ENCODE assay signal across 10 mouse cellular contexts in the genomic region with DNA sequence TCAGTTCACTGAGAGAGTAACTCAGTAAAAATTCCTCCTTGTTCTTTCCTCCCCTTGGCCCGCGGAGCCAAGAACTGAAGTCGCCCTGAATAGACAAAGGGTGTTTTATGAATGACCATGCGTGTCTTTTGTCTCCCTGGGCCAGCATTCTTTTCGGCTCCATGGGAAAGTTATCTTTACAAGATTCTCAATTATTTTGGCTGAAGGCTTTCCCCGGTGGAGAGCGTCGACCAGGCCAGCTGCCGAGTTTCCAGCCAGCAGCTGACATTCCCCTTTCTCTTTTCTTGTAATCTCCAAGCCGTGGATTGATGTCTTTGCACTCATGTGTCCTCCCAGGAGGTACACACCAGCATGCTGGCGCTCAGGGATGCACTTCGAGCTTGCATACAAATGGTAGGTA. TPM values are rescaled to one million over a fixed set of nuclear protein-coding genes. Genes with fewer than 3 reads are reported as not detected.
DNase-seq lines count a peak whose midpoint lies in the region; ATAC-seq and TF ChIP-seq lines count a peak whose summit lies in the region.
"Had no signal": no experiment of that assay in that cellular context is flagged by ENCODE, and none has a peak within 500 bp of the region (broad histone marks: within the 10 kb centered on the region; RNA-seq: fewer than 3 reads in every experiment).

No protein-coding gene starts in this region.

- H3K4me1 ChIP-seq in forebrain, embryonic 14.5 days (ENCODE audit: control insufficient read depth, insufficient read depth, low read length) = peaks cover 17% of the 10 kb centered on the region
- peaks cover 10% of the 10 kb centered on the region; the same call in 1 of the 2 replicates for H3K4me1 ChIP-seq in hindbrain, postnatal 0 days (ENCODE audit: insufficient read depth, low read length)
- H3K4me1 ChIP-seq in thymus, adult 2 months (replicated peaks; ENCODE audit: control insufficient read depth, insufficient read depth, low read length) = no peaks in the 10 kb centered on the region

- H3K27ac ChIP-seq in layer of hippocampus, adult 2 months = peak overlapping the region; percentile 64
- H3K27ac ChIP-seq in forebrain, embryonic 14.5 days (ENCODE audit: low read depth, low read length) = peak overlapping the region; percentile 70
- H3K27ac ChIP-seq in hindbrain, postnatal 0 days = peak overlapping the region; percentile 41; the same call in 1 of the 2 replicates
- no peak overlapping the region for H3K27ac ChIP-seq in thymus, adult 2 months (ENCODE audit: control insufficient read depth, insufficient read depth, low read length)

- peak; percentile 65 for ATAC-seq in forebrain, embryonic 14.5 days
- ATAC-seq in hindbrain, postnatal 0 days = peak; percentile 55
- ATAC-seq in cerebellum, adult (ENCODE audit: insufficient number of reproducible peaks, low FRiP score, low TSS enrichment) = no peak

- TF ChIP-seq POLR2A in thymus, adult 2 months (IDR thresholded peaks at IDR 0.05; ENCODE audit: control insufficient read depth, extremely low read depth, insufficient read depth, low read length, poor library complexity) = no peak

- H3K9me3 ChIP-seq in forebrain, embryonic 14.5 days (replicated peaks; ENCODE audit: control insufficient read depth, low read length) = no peaks in the 10 kb centered on the region
- no peaks in the 10 kb centered on the region for H3K9me3 ChIP-seq in hindbrain, postnatal 0 days (ENCODE audit: low read length)

- 4% methylated on average over 12 of the region's 12 CpGs for whole genome bisulfite sequencing in forebrain, embryonic 14.5 days
- WGBS in hindbrain, postnatal 0 days = 6% methylated on average over 12 of the region's 12 CpGs
- WGBS in thymus, adult 2 months = 94% methylated on average over 12 of the region's 12 CpGs

- H3K36me3 ChIP-seq in forebrain, embryonic 14.5 days (ENCODE audit: control insufficient read depth, insufficient read depth, low read length) = 0 out of 2 replicates have a peak, but pooled peaks cover 1% of the 10 kb centered on the region
- no peaks in the 10 kb centered on the region for H3K36me3 ChIP-seq in hindbrain, postnatal 0 days (ENCODE audit: insufficient read depth, low read length)
- H3K36me3 ChIP-seq in thymus, adult 2 months (ENCODE audit: control insufficient read depth, insufficient read depth, low read length) = no peaks in the 10 kb centered on the region

- H3K4me3 ChIP-seq in layer of hippocampus, adult 2 months = no peak overlapping the region
- H3K4me3 ChIP-seq in forebrain, embryonic 14.5 days (ENCODE audit: low read depth, low read length) = no peak overlapping the region
- no peak overlapping the region for H3K4me3 ChIP-seq in hindbrain, postnatal 0 days (ENCODE audit: low read length)
- H3K4me3 ChIP-seq in thymus, adult 2 months (ENCODE audit: control insufficient read depth, insufficient read depth, low read length) = no peak overlapping the region

- H3K27me3 ChIP-seq in forebrain, embryonic 14.5 days (replicated peaks; ENCODE audit: control insufficient read depth, insufficient read depth, low read length) = no peaks in the 10 kb centered on the region
- H3K27me3 ChIP-seq in hindbrain, postnatal 0 days (ENCODE audit: insufficient read depth, low read length) = no peaks in the 10 kb centered on the region
- H3K27me3 ChIP-seq in thymus, adult 2 months (ENCODE audit: control insufficient read depth, insufficient read depth, low read length) = no peaks in the 10 kb centered on the region

- no peak overlapping the region for H3K9ac ChIP-seq in forebrain, embryonic 14.5 days (ENCODE audit: low read length)
- H3K9ac ChIP-seq in hindbrain, postnatal 0 days (replicated peaks; ENCODE audit: low read length) = no peak overlapping the region

- no peak for DNase-seq in layer of hippocampus, adult 2 months (ENCODE audit: low spot score in 2 of 2)
- DNase-seq in layer of hippocampus, adult 11-12 months (ENCODE audit: low spot score) = no peak
- DNase-seq in forebrain, embryonic 14.5 days (ENCODE audit: low spot score) = peak; percentile 87
- DNase-seq in hindbrain, postnatal 0 days (ENCODE audit: low spot score) = peak; percentile 65
- DNase-seq in skeletal muscle tissue, adult 2 months (ENCODE audit: low read depth, low spot score) = peak; percentile 60
- DNase-seq in thymus, adult 2 months = no peak
- DNase-seq in adrenal gland, postnatal 25 days = no peak
- DNase-seq: kidney, adult 11 months had no signal

- no peak for TF ChIP-seq CTCF in layer of hippocampus, adult 2 months (conservative IDR thresholded peaks at IDR 0.05)
- no peak for TF ChIP-seq CTCF in hindbrain, postnatal 0 days (IDR thresholded peaks at IDR 0.05; ENCODE audit: low read depth)
- no peak for TF ChIP-seq CTCF in thymus, adult 2 months (IDR thresholded peaks at IDR 0.05; ENCODE audit: borderline replicate concordance, control insufficient read depth, extremely low read depth, insufficient read depth, low read length, poor library complexity)

- 0 out of 2 replicates have a peak overlapping the region, but pooled peaks have one; percentile 13 for H3K4me2 ChIP-seq in forebrain, embryonic 14.5 days (ENCODE audit: low read length)
- 0 out of 2 replicates have a peak overlapping the region, but pooled peaks have one; percentile 6 for H3K4me2 ChIP-seq in hindbrain, postnatal 0 days (ENCODE audit: low read depth, low read length)

RNA-seq across cellular contexts. Expression of a gene that starts 19.7 kb away (rescaled TPM):
- total RNA-seq in layer of hippocampus, adult 2 months (2021) = 10 to 100 TPM; 19.5 to 19.6 TPM
- polyA plus RNA-seq in forebrain, embryonic 14.5 days (2014; fragmentation: Nextera tagmentation; extraction: Ambion mirVana) = 65.5 and 70.1 TPM in 2 replicates
- 31.8 and 56.8 TPM in 2 replicates for total RNA-seq in hindbrain, postnatal 0 days (2014; rRNA removed)
- polyA plus RNA-seq in hindbrain, postnatal 0 days (2015; fragmentation: Nextera tagmentation; extraction: Ambion mirVana) = 45.5 and 51.4 TPM in 2 replicates
- 2.1 and 2.2 TPM in 2 replicates for polyA plus RNA-seq in thymus, adult 2 months (2012; rRNA removed)
- total RNA-seq in adrenal gland, postnatal 25 days (2021) = 2.8 and 4.1 TPM in 2 replicates
- total RNA-seq: neutrophil, adult 5-6 weeks had no signal

Comparison
In these comparisons a context has a peak if more than half of its experiments do, and no peak if none do; other contexts are left out.
1. DNase-seq: peak in forebrain, embryonic 14.5 days (single experiment), hindbrain, postnatal 0 days (single experiment) and skeletal muscle tissue, adult 2 months (single experiment); none in layer of hippocampus, adult 2 months (0 of 2), layer of hippocampus, adult 11-12 months (single experiment), thymus, adult 2 months (single experiment) and adrenal gland, postnatal 25 days (single experiment).